Mouse (Mus musculus): Measurements from ENCODE around the gene Xpa. TPM values are rescaled to one million over a fixed set of nuclear protein-coding genes. Genes with fewer than 3 reads are reported as not detected.
A peak's percentile ranks its signal among the peaks of the same experiment; 100 is the strongest.

Xpa gene
- polyA plus RNA-seq, 1 experiment from 2014 or later: 21.1 TPM

GRCm38 (mm10) chr4:46137629-46138286 lies 58.4 kb downstream of the Xpa start:
- Histone ChIP-seq H3K36me3 (replicated peaks) (peaks cover 47% of the 10 kb centered on the region), H3K4me3 (peak overlapping the region; percentile 77), H3K27ac (peak overlapping the region; percentile 96), H3K4me1 (peaks cover 30% of the 10 kb centered on the region), H3K9me3 (no peaks in the 10 kb centered on the region), H3K27me3 (ENCODE audit: poor library complexity, severe bottlenecking) (no peaks in the 10 kb centered on the region)
- no peak for DNase-seq (ENCODE audit: extremely low spot score, low spot score)
- WGBS: 9% methylated on average over 17 of the region's 17 CpGs

GRCm38 (mm10) chr4:46131791-46132190 lies 64.3 kb downstream of the Xpa start:
- Histone ChIP-seq H3K9me3 (no peaks in the 10 kb centered on the region), H3K4me1 (peaks cover 7% of the 10 kb centered on the region), H3K4me3 (no peak overlapping the region), H3K27me3 (ENCODE audit: poor library complexity, severe bottlenecking) (no peaks in the 10 kb centered on the region), H3K27ac (no peak overlapping the region), H3K36me3 (replicated peaks) (peaks cover 92% of the 10 kb centered on the region)
- WGBS: 91% methylated on average over 6 of the region's 6 CpGs
- DNase-seq (ENCODE audit: extremely low spot score, low spot score): no peak

GRCm38 (mm10) chr4:46130221-46130620 lies 65.9 kb downstream of the Xpa start:
- Histone ChIP-seq H3K4me1 (no peaks in the 10 kb centered on the region), H3K27me3 (ENCODE audit: poor library complexity, severe bottlenecking) (no peaks in the 10 kb centered on the region), H3K27ac (no peak overlapping the region), H3K4me3 (no peak overlapping the region), H3K36me3 (replicated peaks) (peaks cover 96% of the 10 kb centered on the region), H3K9me3 (no peaks in the 10 kb centered on the region)
- peak; percentile 53 for DNase-seq (ENCODE audit: extremely low spot score, low spot score)
- 74% methylated on average over 3 of the region's 3 CpGs for WGBS

DNA sequence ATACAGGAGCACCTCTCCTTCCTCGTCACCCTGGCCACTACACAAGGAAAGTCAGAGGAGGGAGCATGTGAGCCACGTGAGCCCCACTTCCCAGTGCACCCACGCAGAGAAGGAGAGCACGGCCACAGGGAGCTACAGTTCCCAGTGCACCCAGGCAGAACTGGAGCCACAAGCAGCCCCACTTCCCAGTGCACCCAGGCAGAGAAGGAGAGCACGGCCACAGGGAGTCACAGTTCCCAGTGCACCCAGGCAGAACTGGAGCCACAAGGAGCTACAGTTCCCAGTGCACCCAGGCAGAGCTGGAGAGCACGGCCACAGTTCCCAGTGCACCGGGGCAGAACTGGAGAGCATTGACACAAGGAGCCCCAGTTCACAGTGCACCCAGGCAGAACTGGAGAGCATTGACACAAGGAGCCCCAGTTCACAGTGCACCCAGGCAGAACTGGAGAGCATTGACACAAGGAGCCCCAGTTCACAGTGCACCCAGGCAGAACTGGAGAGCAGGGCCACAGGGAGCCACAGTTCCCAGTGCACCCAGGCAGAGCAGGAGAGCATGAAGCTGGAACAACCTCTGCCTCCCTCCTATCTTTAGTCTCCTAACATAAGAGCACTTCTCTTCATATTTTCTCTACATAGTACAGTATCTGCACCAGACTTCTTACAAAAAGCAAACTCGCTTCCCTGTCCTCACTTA lies 66.7 kb downstream of the Xpa start:
- DNase-seq (ENCODE audit: extremely low spot score, low spot score): no peak
- Histone ChIP-seq H3K4me1 (no peaks in the 10 kb centered on the region), H3K36me3 (replicated peaks) (peaks cover 96% of the 10 kb centered on the region), H3K27ac (no peak overlapping the region), H3K4me3 (no peak overlapping the region), H3K27me3 (ENCODE audit: poor library complexity, severe bottlenecking) (no peaks in the 10 kb centered on the region), H3K9me3 (no peaks in the 10 kb centered on the region)
- 88% methylated on average over 8 of the region's 8 CpGs for WGBS

DNA sequence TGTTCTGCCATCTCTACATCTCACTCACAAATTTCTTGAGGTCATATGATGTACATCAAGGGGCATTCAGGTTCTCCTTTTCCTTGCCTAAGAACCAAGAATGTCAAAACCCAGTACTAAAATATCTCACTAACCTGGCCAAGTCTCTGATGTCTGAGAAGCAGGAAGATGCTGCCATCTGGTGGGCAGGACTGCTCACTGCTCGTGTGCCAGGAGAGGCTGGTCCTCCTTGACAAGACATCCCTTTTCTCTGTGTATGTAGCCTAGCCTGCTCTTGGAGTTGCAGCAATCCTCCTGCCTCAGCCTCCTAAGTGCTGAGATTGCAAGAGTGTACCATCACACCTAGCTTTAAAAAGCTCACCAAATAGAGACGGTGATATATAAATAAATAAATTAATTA lies 69.6 kb downstream of the Xpa start:
- no peaks in the 10 kb centered on the region for H3K4me1 ChIP-seq
- H3K27ac ChIP-seq: no peak overlapping the region
- no peaks in the 10 kb centered on the region for H3K9me3 ChIP-seq
- WGBS: 46% methylated on average over 2 of the region's 2 CpGs
- no peaks in the 10 kb centered on the region for H3K27me3 ChIP-seq (ENCODE audit: poor library complexity, severe bottlenecking)
- H3K36me3 ChIP-seq (replicated peaks): peaks cover 96% of the 10 kb centered on the region
- H3K4me3 ChIP-seq: no peak overlapping the region
- DNase-seq (ENCODE audit: extremely low spot score, low spot score): peak; percentile 44

DNA sequence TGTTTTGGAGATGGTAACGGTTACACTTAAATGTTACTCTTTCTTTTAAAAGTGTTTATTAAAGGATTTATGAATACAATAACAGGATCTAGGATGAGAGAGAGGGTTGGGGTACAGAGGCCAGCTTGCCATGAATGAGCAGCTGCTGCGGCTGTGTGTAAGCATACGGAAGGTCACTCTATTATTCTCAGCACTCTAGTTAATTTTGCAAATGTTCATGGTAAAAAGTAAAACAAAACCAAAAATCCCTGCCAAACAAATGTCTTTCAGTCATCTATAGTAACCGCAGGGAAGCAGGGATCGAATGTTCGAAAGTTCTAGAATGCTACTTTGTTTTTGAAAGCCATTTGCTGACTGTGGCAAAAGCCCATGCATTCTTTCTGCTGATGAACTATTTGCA lies 72.8 kb downstream of the Xpa start:
- Histone ChIP-seq H3K4me3 (no peak overlapping the region), H3K36me3 (replicated peaks) (peaks cover 97% of the 10 kb centered on the region), H3K27ac (no peak overlapping the region), H3K27me3 (ENCODE audit: poor library complexity, severe bottlenecking) (no peaks in the 10 kb centered on the region), H3K4me1 (no peaks in the 10 kb centered on the region), H3K9me3 (no peaks in the 10 kb centered on the region)
- no peak for DNase-seq (ENCODE audit: extremely low spot score, low spot score)
- WGBS: 95% methylated on average over 6 of the region's 6 CpGs

- Histone ChIP-seq H3K4me3 (no peak overlapping the region), H3K27me3 (ENCODE audit: poor library complexity, severe bottlenecking) (no peaks in the 10 kb centered on the region), H3K4me1 (no peaks in the 10 kb centered on the region), H3K36me3 (replicated peaks) (peaks cover 100% of the 10 kb centered on the region), H3K9me3 (no peaks in the 10 kb centered on the region), H3K27ac (no peak overlapping the region)
- no peak for DNase-seq (ENCODE audit: extremely low spot score, low spot score)
- 91% methylated on average over 3 of the region's 3 CpGs for WGBS
Measured at GRCm38 (mm10) chr4:46120767-46121166, 75.3 kb downstream of the Xpa start.

DNA sequence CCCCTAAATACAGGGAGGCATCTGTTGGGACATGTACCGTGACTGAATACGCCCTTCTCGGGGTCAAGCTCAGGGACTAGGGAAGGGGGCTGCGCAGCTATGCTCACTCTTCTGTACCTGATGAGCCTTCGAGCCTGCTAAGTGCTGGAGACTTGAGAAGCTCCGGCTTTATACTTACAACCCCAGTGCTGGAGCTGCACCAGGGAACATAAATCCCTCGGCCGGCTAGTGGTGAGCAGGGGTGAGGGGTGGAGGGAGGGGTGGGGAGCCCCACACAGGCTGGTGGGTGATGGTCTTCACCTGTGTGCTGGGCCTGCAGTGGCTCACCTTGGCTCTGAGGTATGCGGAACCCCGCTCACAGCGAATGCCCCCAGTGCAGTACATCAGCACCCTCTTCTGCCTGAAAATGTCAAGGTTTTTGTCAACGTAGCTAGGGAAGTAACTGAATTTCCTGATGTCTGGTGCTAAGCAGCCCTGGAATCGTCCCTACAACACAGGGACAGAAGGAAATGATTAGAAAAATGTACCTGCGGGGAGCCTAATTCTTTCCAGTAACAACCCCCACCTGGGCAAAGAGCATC lies 76.5 kb downstream of the Xpa start:
- Histone ChIP-seq H3K27ac (no peak overlapping the region), H3K9me3 (no peaks in the 10 kb centered on the region), H3K27me3 (ENCODE audit: poor library complexity, severe bottlenecking) (no peaks in the 10 kb centered on the region), H3K4me1 (no peaks in the 10 kb centered on the region), H3K4me3 (no peak overlapping the region), H3K36me3 (replicated peaks) (peaks cover 100% of the 10 kb centered on the region)
- 95% methylated on average over 14 of the region's 14 CpGs for WGBS
- DNase-seq (ENCODE audit: extremely low spot score, low spot score): no peak

DNA sequence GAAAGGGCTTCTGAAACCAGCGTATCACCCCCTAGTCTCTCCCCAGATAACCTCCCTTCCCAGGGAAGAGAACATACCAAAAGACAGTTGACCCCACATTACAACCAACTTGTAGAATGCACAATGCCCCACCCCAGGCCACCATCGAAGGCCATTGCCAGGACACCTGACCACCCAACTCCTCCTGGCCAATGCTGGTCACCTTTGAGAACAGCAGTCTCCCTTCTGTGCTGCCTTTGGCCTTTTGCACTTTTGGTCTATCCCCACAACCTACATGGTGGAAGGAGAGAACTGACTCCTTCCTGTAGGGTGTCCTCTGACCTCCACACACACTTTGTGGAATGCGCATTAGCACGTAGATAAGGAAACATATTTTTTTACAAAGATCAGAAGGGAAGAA lies 78.6 kb downstream of the Xpa start:
- Histone ChIP-seq H3K27me3 (ENCODE audit: poor library complexity, severe bottlenecking) (no peaks in the 10 kb centered on the region), H3K36me3 (replicated peaks) (peaks cover 96% of the 10 kb centered on the region), H3K4me3 (no peak overlapping the region), H3K9me3 (no peaks in the 10 kb centered on the region), H3K27ac (no peak overlapping the region), H3K4me1 (no peaks in the 10 kb centered on the region)
- DNase-seq (ENCODE audit: extremely low spot score, low spot score): no peak
- WGBS: 93% methylated on average over 4 of the region's 4 CpGs

GRCm38 (mm10) chr4:46116544-46117175 lies 79.5 kb downstream of the Xpa start:
- H3K9me3 ChIP-seq: no peaks in the 10 kb centered on the region
- H3K27me3 ChIP-seq (ENCODE audit: poor library complexity, severe bottlenecking): no peaks in the 10 kb centered on the region
- H3K27ac ChIP-seq: no peak overlapping the region
- H3K36me3 ChIP-seq (replicated peaks): peaks cover 87% of the 10 kb centered on the region
- no peak for DNase-seq (ENCODE audit: extremely low spot score, low spot score)
- H3K4me1 ChIP-seq: no peaks in the 10 kb centered on the region
- H3K4me3 ChIP-seq: no peak overlapping the region
- WGBS: 90% methylated on average over 10 of the region's 10 CpGs

DNA sequence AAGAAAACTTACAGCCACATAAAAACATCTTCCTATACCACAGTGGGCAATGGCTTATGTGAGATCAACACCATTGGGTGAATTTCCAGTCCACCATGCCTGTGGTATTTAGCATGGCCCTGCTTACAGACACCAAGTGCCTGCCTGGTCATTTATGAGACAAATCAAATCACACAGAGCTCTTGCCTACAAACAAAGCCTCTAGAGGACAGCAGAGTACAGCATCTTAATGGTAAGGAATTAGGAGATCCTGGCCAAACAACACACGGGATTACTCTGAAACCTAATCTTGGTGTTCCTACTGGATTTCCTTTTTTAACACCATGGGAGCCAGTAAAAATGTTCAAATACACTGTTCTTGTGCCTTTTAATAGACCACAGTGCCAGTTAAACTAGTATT lies 80.8 kb downstream of the Xpa start:
- Histone ChIP-seq H3K27ac (no peak overlapping the region), H3K27me3 (ENCODE audit: poor library complexity, severe bottlenecking) (no peaks in the 10 kb centered on the region), H3K4me3 (no peak overlapping the region), H3K36me3 (replicated peaks) (peaks cover 73% of the 10 kb centered on the region), H3K4me1 (no peaks in the 10 kb centered on the region), H3K9me3 (no peaks in the 10 kb centered on the region)
- 84% methylated on average over 1 of the region's 1 CpGs for WGBS
- no peak for DNase-seq (ENCODE audit: extremely low spot score, low spot score)

GRCm38 (mm10) chr4:46111361-46111760 lies 84.8 kb downstream of the Xpa start:
- no peaks in the 10 kb centered on the region for H3K4me1 ChIP-seq
- H3K27me3 ChIP-seq (ENCODE audit: poor library complexity, severe bottlenecking): no peaks in the 10 kb centered on the region
- 77% methylated on average over 3 of the region's 3 CpGs for WGBS
- DNase-seq (ENCODE audit: extremely low spot score, low spot score): no peak
- H3K27ac ChIP-seq: no peak overlapping the region
- no peak overlapping the region for H3K4me3 ChIP-seq
- H3K36me3 ChIP-seq (replicated peaks): peaks cover 34% of the 10 kb centered on the region
- no peaks in the 10 kb centered on the region for H3K9me3 ChIP-seq

DNA sequence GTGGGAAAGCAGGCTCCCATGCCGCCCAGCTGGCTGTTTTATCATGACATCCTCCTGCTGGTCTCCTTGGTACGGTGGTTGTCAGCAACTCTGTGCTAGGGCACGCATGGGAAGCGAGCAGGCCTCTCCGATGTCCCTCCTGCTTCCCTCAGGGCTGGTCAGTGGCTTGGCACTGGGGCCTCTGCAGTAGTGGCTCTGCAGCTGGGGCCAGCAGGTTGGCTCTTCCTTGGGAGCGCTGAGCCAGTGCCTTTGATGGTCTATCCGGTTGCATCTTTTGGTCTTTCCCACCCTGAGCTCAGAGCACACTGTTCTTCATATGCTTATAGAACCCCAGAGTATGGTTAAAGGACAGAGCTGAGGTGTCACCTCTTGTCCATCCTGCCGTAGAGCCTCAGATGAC lies 86.0 kb downstream of the Xpa start:
- WGBS: 91% methylated on average over 8 of the region's 8 CpGs
- H3K36me3 ChIP-seq (replicated peaks): peaks cover 21% of the 10 kb centered on the region

More for the DNA sequence above, 86.0 kb downstream of the Xpa start:
- no peak for DNase-seq (ENCODE audit: extremely low spot score, low spot score)
- no peak overlapping the region for H3K4me3 ChIP-seq
- H3K27ac ChIP-seq: no peak overlapping the region
- H3K4me1 ChIP-seq: no peaks in the 10 kb centered on the region
- H3K27me3 ChIP-seq (ENCODE audit: poor library complexity, severe bottlenecking): no peaks in the 10 kb centered on the region
- H3K9me3 ChIP-seq: no peaks in the 10 kb centered on the region
